Mouse (Mus musculus) hindlimb bud, embryonic 11.5 days (tissue): ENCODE measurements around the gene Crim1.

Source experiments
- DNase-seq: peaks from one replicate; pipeline ENCODE4 v3.0.0-alpha.2; 2012; ENCODE audit warnings: low read depth, low spot score; ENCODE audit errors: extremely low spot score

Gene Crim1

DNA sequence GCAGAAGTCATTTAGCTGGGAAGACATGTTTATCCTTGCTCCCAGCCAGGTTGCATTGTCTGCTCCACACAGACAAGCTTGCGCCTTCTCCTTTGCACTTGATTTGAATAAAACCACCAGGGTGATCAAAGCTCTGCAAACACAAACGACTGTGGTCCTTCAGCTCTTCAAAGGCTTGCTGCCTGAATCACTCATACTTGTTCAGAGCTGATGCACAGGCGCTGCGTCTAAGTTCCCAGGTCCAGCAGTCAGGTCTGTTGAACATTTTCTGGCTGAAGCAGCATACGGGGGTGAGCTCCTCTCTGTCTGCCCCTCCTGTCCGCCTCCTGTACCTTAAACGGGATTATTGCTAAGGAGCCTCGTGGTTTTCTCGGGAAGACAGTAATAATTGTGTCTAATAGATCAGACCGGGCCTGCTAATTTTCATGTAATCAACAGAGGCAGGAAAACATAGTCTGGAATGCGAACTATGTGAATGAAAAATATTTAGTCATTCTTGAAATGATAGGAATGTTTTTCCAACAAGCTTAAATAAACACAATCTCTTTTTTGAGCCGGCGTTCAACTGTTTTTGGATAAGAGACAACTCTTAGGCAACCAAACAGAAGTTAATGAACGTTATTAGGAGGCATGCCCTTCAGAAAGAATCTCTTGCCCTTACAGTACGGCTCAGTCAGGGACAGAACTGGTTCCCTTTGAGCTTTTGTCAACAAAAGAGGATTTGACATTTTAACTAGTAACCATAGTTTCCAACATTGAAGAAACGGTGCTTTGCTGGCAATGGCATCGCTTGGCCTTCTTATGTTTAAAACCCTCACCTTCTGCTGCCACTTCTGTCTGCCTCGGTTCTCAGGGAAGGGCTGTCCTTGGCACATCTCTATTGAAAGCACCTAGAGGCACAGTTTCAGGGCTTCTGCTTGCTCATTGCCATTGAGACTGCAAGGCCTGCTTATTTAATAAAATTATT, 122.6 kb downstream of the Crim1 start:
- DNase-seq: no peak

DNA sequence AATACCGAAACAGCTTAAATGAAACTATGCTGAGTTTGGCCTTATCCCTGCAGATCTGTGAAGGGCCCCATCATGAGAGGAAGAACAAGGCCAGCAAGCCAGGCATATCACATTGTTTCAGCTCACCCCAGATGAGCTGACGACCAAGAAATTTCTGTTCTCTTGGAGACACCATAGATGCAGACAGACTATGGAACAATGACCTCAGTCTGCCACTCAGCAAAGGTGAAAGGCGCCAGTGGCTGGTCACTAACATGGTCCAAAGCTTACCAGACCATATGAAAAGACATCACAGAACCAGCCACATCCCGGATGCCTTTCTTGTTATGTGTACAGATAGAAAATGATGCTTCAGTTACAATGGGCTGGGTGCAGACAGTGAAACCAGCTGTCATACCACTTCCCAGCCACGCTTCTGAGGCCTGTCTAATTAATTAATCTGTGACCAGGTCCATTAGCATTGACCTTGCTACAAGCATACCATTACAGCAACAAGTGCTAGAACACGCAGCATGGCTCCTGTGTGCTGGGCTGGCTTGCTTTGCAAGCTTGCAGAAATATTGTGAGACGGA, 125.8 kb downstream of the Crim1 start:
- DNase-seq: no peak

DNA sequence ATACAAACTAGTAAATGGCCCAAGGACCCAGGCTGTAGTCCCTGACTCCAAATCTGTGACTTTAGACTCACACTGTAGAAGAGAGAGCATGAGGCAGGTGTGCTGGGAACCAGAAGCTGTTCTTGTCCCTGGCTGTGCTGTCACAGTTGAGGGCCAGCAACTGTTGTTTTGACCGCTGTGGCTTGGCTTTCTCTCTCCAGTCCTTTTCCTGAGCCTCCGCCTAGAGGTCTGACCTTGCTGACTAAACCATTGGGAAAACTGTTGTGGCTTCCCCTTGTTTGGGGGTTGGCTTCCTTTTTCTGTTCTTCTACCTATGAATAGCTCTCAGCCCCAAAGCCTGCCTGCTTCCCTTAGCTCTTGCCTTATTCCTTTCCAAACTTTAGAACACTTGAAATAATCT, 126.3 kb downstream of the Crim1 start:
- DNase-seq: no peak

DNA sequence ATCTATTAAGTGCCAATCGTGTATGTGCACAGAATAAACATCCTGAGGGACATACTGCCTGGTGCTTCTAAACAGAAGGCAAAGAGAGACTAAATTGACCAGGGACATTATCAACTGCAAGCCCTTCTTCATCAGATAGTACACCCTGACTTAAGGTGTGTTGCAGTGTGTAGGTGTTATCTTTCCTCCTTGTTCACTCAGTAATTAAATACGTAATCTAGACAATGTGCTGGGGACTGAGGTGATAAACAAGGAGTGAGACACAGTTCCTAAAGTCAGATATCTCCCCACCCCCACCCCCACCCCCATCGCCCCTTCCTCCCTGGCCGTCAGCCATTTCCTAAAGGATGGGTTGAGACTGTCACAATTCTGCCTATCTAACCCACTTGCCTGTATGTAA, 127.1 kb downstream of the Crim1 start:
- no peak for DNase-seq

DNA sequence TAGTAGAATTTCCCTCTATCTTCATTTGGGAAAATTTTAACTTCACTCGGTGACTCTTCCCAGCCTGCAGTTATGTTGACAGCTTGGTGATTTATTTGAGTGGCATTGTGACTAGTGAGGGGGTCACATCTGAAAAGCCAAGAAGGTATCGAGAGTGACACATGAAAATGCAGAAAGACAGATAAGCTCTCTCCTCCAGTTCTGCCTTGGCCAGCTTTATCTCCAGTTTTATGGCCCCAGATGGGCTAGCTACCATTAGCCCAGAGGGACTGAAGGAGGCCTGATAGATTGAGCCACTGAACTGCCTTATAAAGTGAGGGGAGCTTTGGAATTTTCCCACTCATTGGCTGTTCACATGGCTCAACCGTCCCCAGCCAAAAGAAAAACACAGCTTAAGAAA, 128.2 kb downstream of the Crim1 start:
- no peak for DNase-seq

DNA sequence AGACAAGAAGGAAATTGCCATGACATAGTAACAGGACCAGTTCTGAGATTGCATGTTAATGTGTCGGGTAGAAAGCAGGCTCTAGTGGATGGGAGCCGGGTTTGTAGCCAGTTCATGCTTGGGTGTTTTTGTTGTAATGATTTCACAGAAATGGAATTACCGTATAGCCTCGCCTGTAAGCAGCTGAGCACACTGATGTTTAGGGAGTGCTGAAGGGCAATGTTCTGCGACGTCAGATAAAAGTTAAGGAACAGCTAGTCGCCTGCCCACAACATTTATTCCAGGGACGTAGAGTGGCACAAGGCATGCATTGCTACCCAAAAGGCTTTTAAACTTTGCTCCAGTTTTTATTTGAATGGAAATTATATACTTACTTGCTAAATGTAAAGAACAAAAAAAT, 131.4 kb downstream of the Crim1 start:
- no peak for DNase-seq

DNA sequence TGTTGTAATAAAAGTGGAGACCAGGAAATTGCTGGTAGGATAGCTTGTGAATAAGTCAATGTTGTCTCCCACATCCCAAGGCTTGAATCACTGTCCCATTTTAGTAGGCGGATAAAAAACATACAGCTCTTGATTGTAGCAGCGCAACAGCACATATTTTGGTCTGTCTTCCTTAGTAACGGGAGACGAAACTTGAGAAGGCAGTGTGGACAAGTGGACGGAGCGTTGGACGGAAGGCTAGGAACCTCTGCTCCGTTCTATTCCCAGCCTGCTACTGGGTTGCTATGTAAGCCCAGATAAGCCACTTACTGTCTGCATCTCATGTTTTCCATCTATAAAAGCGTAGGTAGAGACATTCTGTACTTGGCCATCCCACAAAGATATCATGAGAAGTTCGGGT, 133.2 kb downstream of the Crim1 start:
- DNase-seq: no peak

DNA sequence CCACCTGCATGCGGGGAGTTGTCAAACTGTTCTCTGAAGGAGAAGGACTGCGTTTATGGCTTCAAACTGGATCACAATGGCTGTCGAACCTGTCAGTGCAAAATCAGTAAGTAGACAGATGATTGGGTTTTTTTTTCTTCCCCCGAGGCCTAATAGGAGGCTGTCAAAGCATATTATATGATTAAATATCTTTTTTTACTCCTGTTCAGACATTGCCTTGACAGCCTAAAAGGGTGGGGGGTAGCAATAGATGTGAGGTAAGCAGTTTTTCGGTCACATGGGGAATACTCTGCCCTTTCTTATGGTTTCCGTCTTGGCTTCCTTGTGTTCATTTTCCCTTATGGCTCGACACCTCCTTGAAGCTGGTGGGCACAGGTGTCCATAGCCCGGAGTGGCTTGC, 135.2 kb downstream of the Crim1 start:
- DNase-seq: no peak

DNA sequence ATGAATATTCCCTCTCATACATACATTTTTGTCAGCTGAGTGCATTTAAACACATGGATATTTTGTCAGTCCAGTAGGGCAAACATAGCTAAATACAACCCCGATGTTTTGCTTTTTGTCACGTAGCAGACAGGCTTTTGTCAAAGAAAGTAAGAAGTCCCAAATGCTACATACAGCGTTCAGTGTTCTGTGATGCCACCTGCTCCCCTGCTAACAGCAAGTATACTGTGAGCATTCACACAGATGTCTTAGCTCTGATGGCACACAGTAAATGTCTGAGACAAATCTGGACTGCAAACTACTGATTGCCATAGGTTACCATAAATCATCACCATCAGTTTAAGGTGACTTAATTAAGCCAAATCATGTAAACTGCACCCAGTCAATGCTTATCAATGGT, 143.6 kb downstream of the Crim1 start:
- no peak for DNase-seq

DNA sequence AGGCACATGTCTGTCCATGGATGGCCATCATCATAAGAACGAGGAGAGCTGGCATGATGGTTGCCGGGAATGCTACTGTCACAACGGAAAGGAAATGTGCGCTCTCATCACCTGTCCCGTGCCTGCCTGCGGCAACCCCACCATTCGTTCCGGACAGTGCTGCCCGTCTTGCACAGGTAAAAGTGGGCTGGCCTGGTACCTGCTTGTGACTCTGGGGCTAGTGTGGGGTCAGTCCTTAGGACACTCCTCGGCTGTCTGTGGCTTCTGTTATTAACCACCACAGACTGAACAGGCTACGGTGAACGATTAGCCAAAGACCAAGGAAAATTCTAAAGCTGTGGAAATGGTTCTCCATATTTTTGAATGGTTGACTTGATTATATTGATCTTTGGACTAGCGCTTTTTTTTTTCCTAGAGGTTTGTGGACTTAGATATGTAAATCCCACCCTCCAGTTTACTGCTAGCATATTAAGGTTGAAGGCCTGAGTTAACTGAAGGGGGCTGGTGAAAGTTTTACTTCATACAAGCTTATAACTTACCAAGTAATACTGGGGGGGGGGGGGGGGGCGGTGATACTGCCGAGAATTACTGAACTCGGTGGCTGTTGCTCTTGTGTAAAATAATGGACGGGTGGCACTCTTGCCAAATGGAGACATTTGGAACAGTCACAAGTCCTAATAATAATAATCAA, 147.2 kb downstream of the Crim1 start:
- DNase-seq: no peak

DNA sequence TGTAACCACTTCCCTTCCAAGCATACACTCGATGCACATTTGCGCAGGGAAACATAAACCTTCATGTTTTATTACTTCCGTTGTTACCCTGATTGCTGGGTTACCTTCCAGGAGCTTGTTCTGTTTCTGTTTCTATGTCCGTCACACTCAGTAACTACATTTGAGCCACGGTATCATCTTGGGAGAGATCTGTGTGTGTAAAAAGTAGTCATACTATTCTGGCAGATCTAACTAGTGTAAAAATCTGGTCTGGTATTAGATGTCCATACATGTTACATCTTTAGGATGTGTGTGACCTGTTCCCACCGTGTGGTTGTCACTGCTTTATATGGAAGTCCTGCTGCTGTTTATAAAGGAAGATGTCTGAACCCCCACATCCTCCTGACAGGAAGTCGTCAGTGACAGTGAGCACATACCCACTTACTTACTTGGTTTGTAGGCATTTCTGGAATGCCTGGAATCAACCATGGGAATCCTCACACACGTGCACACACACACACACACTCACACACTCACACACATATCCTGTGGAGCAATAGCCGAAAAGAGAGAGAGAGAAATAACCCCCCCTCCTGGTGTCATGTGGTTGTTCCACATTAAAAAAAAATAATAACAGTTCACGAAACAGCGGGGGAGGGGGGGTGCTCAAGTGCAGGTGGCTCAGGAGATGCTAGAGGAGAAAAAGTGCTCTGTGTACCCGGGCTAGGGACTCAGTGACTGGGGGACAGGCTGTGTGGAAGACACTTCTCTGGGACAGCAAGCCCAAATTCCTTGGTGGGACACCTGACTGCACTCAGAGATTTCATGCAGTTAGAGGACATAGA, 151.8 kb downstream of the Crim1 start:
- no peak for DNase-seq

DNA sequence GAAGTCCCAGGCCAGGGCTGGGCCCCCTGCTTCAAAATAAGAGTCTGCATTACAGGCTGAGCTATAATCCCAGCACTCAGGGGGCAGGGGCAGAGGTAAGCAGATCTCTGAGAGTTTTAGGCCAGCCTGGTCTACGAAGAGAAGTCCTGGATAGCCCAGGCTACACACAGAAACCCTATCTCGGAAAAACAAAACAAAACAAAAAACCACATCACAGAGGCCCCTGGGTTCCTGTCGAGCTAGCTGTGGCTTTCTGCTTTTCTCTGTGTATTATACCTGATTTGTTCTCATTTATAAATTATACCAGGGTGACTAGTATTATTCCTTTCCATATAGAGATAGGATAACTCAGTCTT, 152.4 kb downstream of the Crim1 start:
- no peak for DNase-seq

DNA sequence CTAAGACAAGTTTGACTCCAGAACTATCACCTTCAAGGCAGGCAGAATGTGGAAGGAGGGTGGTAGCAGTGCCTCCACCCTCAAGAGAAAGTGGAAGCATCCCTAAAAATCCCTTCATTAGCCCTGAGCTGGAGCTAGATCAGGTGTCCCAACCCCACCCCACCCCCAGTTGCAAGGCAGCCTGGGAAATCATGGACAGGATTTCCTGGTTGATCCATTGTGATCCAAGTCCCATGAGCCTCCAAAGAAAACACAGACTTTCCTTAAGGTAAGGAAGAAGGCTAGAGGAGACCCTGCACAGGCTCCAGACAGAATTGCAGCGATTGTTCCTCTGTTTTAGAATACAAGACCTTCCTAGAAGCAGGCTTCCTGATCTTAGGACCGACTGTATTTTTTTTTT, 154.4 kb downstream of the Crim1 start:
- no peak for DNase-seq

DNA sequence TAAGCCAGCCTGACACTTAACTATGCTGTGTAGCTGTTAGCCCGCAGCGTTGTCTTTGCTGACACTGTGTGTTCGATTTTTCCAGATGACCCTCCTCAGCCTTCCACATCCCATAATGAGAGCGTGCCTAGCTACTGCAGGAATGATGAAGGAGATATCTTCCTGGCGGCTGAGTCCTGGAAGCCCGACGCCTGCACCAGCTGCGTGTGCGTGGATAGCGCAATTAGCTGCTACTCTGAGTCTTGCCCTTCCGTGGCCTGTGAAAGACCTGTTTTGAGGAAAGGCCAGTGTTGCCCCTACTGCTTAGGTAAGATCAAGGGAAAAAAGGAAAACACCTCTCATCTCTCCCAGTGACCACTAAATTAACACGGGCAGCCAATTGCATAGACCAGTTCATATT, 154.8 kb downstream of the Crim1 start:
- no peak for DNase-seq

DNA sequence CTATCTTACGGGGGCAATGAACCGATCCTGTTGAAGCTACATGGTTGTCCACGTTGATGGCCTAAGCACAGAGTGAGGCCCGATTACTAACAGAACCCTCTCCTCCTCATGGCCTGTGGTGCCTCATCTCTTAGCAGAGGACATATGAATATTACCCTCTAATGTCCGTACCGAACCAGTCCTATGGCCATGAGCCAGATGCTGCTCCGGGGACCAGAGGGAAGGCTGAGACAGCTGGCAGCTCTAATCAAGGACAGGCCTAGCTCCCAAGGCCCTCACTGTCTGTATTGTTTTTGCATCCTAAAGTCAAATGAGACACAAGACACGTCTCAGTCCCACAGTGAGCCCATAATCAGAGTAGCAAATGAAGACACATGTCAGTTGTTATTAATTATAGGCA, 155.6 kb downstream of the Crim1 start:
- no peak for DNase-seq

DNA sequence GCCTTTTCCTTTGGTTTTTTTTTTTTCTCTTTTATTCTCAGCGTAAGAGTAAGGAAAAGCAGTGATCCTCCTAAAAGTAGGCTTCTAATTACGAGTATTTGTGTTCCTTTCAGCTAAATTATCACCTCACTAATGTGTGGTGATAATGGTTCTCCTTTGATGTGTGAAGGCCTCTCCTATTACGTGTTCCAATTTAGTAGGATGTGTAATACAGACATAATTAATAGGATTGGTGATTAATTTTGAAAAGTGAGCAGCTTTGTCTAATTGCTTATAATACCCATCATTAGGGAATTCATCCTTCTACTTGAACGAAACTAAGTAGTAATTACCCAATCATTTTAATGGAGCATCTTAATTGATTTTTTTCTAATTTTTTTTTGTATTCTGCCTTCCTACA, 157.7 kb downstream of the Crim1 start:
- no peak for DNase-seq

DNA sequence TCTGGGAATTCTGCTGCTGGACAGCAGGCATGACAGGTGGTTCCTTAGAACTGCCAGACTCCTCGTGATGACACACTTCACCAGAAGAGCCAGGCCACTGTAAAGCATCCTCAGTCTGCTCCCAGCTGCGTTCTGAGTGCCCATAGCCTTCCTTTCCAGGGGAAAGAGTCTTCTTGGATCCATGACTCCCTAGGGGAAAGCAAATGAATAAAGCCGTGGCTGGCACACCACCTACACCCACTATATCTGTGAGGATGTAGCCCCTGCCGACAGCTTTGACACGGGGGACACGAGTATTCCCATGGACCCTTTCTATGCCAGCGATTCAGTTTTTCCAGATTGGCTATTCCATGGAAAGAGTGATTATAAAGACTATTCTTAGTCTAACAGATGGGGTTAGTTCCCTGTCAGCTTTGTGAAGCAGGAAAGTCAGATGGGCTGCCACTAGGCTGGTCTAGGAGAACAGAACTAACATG, 158.2 kb downstream of the Crim1 start:
- no peak for DNase-seq

DNA sequence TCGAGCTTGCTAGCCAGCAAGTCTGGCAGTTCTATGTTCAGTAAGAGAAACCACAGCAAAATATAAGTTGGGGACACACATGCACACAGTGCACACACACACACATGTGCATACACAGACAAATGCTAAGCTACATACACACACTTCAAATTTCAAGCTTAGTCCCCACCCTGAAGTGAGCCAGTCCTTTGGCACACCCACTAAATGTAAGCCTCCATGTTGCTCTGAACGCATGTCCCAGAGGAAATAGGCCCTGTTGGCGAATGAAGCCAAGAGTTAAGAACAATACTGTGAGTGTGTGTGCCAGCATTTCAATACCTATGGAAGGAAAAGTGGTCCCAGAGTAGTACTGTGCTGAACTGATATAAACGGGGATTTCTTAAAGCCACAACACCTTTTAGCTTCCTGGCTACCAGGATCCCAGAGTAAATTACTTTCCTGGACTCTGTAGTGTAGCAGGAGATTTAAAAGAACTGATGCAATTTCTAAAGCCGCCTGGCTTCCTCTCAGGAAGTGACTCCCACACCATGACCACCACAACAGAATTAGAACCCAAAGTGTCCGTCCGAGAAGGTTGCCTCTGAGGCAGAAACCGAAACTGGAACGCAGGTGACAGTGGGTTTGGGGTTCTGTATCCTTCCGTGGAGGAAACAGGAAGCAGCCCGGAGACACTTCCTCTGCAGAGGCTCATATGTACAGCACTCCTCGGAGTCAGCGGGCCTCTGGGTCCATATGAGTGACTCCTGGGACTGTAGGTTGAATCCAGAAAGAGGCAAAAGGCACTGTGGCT, 162.1 kb downstream of the Crim1 start:
- no peak for DNase-seq

DNA sequence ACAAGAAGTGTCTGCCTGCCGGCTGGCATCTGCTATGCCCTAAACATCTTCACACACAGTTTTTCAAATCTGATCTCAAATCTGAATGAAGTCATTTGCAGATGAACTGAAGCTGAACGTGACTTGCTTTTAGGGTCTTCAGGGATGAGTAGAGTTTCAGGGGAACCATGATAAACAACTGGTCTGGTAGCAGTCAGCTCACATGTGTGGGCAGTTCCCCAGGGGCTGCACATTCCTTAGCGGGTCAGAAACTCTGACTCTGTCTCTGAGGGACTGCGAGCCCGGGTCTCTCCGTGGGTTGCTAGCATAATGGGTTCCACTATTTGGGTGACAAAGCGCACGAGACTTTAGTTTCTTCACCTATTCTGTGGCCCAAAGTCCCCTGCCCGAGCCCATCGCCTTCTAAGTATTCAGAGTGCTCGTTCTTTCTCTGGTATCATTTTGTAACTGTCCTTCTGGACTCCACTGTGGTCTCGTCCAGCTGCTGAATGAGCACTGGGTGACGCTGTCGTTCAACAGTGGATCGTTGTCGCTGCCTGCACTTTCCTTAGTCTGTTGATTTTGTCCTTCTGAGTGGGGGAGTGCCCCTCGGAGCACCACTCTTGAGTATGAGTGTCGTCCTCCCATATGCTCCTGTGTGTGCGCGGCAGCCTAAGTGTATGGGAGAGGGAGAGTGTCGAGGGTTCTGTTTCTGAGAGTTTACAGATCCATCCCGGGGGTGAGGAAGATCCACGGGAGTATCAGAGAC, 164.7 kb downstream of the Crim1 start:
- DNase-seq: no peak

DNA sequence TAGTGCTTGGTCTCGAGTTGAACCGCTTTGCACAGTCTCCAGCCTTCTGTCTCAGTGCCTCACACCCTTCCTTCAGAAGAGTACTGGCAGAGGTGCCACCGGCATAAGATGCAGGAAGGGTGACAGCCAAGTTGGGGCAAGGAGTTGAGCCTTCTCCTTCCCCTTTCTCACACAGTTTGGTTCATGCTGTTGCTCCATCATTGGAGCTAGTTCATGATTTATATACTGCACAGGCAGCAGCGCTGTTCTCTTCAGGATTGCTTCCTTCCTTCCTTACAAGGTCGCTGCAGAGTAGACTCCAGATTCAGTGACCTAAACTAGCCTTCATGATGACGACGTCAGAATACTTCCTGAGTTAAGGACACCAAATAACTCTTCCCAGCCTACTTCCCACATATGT, 166.0 kb downstream of the Crim1 start:
- no peak for DNase-seq
